Mouse (Mus musculus) thymus, postnatal 36 days (tissue): ENCODE measurements around the gene Slco1a5.
"Not testable (repeated sequence)": the region's sequence is repeated elsewhere in the genome, so short reads cannot be mapped to it uniquely, and the experiment has no call there.

ENCODE experiments used
- DNase-seq, 2 experiments: peaks; one replicate each; pipeline ENCODE4 v3.0.0; 2022; ENCODE audit warnings: mixed read lengths in 2 of 2

The Slco1a5 gene

DNA sequence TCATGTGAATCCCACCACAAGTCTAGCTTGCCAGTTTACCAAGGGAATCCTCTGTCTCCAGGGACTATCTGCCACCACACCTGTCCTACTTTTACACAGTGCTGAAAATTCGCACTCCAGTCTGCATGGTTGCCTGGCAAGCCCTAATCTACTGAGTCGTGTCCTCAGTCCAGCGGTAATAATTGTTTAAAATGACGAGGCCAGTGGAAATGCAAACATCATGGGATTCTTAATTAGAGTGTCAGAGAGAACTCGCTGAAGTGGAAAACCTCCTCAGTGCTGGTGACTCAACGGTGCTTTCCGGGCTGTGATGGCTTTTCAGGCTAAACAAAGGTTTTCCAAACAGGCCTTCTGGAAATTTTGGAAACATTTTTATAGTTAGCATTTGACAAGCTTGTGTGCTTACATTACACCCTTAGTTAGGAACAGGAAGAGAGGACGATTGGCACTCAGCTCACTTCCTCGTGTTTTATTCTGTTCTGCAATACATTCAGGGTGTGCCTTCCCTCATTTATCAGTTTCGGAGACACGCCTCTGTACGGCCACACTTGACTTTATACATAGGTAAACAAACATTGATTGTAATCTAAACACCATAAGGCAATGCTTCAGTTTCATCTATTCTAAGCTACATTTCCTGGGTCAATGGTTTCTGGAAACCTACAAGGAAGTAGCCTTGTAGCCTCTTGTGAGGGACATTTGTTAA is 33.2 kb downstream of the Slco1a5 start:
- DNase-seq: no peak

DNA sequence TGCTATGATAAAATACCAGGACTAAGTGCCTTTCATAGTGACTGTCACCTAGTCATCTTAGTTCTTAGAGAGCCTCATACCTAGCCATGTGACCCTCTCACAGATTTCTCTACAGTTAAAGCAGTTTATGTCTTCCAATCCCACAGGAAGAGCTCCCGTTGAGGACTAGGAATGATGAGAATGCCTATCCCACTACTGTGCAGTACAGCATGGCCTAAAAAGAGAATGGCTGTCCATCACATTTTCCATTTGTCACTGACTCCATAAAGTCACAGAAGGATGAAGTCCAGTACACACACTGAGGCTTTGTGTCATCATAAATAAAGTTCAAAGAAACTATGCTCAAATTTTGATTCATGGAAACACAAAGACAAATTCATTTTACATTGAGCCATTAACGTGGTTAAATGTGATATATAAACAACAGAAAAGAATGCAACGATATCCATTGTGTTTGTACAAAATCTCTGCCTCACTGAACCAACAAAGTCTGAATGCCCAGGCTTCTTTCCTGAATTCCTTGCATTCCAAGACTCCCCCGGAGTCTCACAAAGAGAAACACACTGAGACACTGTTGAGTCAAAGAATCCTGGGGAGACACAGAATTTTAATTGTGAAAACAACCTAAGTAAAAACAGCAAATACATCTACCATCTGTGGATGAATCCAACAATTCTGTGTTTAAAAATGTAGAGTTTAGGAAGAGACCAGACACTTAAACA is 46.9 kb downstream of the Slco1a5 start:
- DNase-seq: no peak

- not testable (repeated sequence) for DNase-seq
Observed at GRCm38 (mm10) chr6:142250738-142251307, 72.0 kb downstream of the Slco1a5 start.

- no peak for DNase-seq
Observed at GRCm38 (mm10) chr6:142245065-142245464, 77.7 kb downstream of the Slco1a5 start.

GRCm38 (mm10) chr6:142239468-142239867 is 83.3 kb downstream of the Slco1a5 start:
- no peak for DNase-seq

DNA sequence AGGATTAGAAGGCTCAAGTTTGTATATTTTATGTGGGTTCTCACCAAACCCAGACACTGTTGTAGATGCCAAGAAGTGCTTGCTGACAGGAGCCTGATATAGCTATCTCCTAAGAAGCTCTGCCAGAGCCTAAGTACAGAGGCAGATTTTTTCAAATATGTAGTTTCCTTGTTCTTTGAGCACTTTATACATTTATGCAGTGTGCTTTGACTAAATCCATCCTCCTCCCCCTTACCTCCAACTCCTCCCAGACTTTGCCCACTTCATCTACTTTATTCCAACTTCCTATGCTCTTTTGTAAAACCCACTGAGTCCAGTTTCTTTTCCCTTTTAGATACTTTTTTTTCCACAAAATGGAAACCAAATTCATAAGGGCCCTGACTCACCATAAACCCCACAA is 102.6 kb downstream of the Slco1a5 start:
- no peak for DNase-seq

GRCm38 (mm10) chr6:142211821-142212220 is 111.0 kb downstream of the Slco1a5 start:
- no peak for DNase-seq

GRCm38 (mm10) chr6:142209749-142210148 is 113.0 kb downstream of the Slco1a5 start:
- DNase-seq: no peak

- DNase-seq: no peak
Observed at GRCm38 (mm10) chr6:142208421-142208820, 114.4 kb downstream of the Slco1a5 start, which contains the start of gene Slco1a6. TSS of gene Slco1a6 (minus strand) at chr6:142208521.

DNA sequence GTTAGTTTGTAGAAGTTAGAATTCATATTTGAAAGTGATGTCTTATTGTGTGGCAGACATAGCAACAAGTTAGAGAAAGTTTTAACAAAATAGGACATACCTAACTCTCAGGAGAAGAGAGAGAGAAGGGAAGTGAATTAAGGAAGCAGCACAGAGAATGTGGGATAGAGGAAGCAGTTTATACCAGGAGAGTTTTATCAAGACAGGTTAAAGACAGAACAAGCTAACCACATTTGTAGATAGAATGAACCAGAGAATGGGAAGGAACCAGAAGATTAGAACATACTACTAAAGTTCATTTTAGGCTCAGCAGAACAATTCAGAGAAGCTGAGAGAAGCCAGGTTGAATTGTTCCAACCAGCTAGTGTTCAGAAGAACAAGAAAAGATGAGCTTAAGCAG is 122.3 kb downstream of the Slco1a5 start:
- no peak for DNase-seq

DNA sequence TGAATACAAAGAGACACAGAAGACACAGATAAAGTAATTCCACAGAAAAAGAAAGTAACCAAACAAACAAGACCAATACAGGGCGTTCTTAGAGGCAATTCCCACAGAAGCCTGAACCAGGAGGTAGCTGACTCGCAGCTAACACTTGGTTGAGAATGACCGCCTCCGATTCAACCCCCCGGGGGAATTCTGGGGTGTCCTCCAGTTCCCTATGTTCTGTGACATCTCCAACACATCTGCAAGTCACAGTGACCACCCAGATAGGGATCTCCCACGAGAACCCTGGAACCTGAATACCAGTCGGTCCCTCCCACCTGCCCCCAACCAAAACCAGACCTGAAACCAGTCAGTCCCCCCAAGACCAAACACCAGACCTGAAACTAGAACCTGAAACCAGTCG is 128.5 kb downstream of the Slco1a5 start:
- DNase-seq: no peak

DNA sequence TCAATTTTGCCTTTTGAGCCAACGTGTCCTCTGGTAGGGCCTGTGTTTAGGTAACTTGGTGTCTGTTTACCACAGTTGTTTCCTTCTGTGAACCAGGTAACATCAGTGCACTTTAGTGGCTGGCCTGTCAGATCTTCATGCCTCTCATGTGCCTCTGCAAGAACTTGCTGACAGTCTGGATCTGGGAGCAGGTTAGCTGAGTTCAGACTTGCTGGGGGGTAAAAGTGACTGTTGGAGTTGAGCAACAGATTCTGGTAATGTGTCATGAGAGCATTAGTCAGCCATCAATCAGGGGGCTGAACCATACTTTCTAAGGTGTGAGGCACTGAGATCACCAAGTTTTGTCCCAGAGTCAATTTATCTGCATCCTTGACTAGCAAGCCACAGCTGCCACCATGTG is 130.8 kb downstream of the Slco1a5 start:
- DNase-seq: no peak

DNA sequence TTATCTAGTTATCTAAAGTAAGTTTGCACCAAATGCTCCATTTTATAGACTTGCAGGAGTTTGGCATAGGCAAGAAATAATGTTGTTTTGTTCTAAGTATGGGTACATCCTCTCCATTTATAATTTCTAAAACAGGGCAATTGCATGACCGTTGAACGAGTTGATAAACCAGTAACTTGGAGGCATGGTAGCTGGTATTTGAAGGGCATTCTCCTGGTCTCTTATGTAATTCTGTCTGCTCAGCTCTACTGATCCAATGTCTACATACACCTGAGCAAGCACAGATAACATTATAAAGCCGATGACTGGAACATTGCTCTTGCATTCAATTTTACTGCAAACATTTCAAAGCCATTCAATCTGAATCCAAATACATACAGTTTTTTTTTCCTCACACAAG is 135.4 kb downstream of the Slco1a5 start:
- DNase-seq: no peak

- DNase-seq: no peak
Observed at GRCm38 (mm10) chr6:142185868-142186415, 136.8 kb downstream of the Slco1a5 start.
